In the genomic region with DNA sequence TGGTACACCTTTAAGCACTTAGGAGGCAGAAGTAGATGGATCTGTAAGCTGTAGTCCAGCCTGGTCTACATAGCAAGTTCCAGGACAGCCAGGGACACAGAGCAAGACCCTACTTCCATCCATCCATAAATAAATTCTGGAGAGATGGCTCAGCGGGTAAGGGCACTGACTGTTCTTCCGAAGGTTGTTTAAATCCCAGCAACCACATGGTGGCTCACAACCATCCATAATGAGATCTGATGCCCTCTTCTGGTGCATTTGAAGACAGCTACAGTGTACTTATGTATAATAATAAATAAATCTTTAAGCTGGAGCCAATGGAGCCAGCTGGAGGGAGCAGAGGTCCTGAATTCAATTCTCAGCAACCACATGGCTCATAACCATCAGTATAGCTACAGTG, we compare ENCODE assay signal across 7 mouse cellular contexts. TPM values are rescaled to one million over a fixed set of nuclear protein-coding genes. Genes with fewer than 3 reads are reported as not detected.
DNase-seq lines count a peak whose midpoint lies in the region; ATAC-seq and TF ChIP-seq lines count a peak whose summit lies in the region.
"Not testable (repeated sequence)": the region's sequence is repeated elsewhere in the genome, so short reads cannot be mapped to it uniquely, and the experiment has no call there.

No protein-coding gene starts in this region.

- ATAC-seq in intestine, postnatal 0 days; midbrain, postnatal 0 days (ENCODE audit: low FRiP score): not testable (repeated sequence)
- ATAC-seq in liver, postnatal 0 days, result 0 out of 2 replicates have a peak, but pooled peaks have one; percentile 33

- not testable (repeated sequence) for H3K4me1 ChIP-seq in intestine, postnatal 0 days (replicated peaks; ENCODE audit: control insufficient read depth, insufficient read depth, low read length); liver, postnatal 0 days (ENCODE audit: insufficient read depth); midbrain, postnatal 0 days (ENCODE audit: insufficient read depth, low read length)

- H3K27me3 ChIP-seq in intestine, postnatal 0 days (replicated peaks; ENCODE audit: control insufficient read depth, insufficient read depth, low read length); liver, postnatal 0 days (ENCODE audit: insufficient read depth, low read length); midbrain, postnatal 0 days (ENCODE audit: insufficient read depth, low read length): not testable (repeated sequence)

- 53% methylated on average over 2 of the region's 2 CpGs for WGBS in intestine, postnatal 0 days
- 52% methylated on average over 2 of the region's 2 CpGs for WGBS in liver, postnatal 0 days (ENCODE audit: insufficient replicate concordance)
- WGBS in midbrain, postnatal 0 days, result 35% methylated on average over 2 of the region's 2 CpGs

- DNase-seq in CD4-positive, CD25-positive, alpha-beta regulatory T cell, adult 2 months (ENCODE audit: low read depth, low spot score), result peak; percentile 48
- DNase-seq in T-cell, adult 2 months (ENCODE audit: low spot score), result peak; percentile 42
- DNase-seq in gastrocnemius, adult 2 months; liver, postnatal 0 days: not testable (repeated sequence)
- DNase-seq in midbrain, postnatal 0 days (ENCODE audit: low spot score), result peak; percentile 2
- peak; percentile 25 for DNase-seq in thymus, postnatal 14 days

- not testable (repeated sequence) for H3K9ac ChIP-seq in intestine, postnatal 0 days (ENCODE audit: low read depth, low read length); liver, postnatal 0 days (replicated peaks); midbrain, postnatal 0 days (replicated peaks; ENCODE audit: low read length, poor library complexity, severe bottlenecking)

- not testable (repeated sequence) for H3K27ac ChIP-seq in gastrocnemius, adult 2 months; intestine, postnatal 0 days (ENCODE audit: low read depth, low read length); liver, postnatal 0 days (ENCODE audit: low read depth); midbrain, postnatal 0 days (ENCODE audit: low read depth, low read length)

- H3K4me3 ChIP-seq in gastrocnemius, adult 2 months; intestine, postnatal 0 days (ENCODE audit: low read depth, low read length); liver, postnatal 0 days (ENCODE audit: low read depth, low read length); midbrain, postnatal 0 days (ENCODE audit: low read depth, low read length): not testable (repeated sequence)

- TF ChIP-seq CTCF in gastrocnemius, adult 2 months (IDR thresholded peaks at IDR 0.05), result peak; percentile 35
- peak; percentile 61 for TF ChIP-seq CTCF in intestine, postnatal 0 days (IDR thresholded peaks at IDR 0.05; ENCODE audit: low read depth)
- peak; percentile 56 for TF ChIP-seq CTCF in liver, postnatal 0 days (IDR thresholded peaks at IDR 0.05; ENCODE audit: low read depth)
- TF ChIP-seq CTCF in midbrain, postnatal 0 days (IDR thresholded peaks at IDR 0.05), result peak; percentile 54

- not testable (repeated sequence) for H3K36me3 ChIP-seq in intestine, postnatal 0 days (ENCODE audit: control insufficient read depth, insufficient read depth); liver, postnatal 0 days (replicated peaks; ENCODE audit: insufficient read depth, low read length); midbrain, postnatal 0 days (ENCODE audit: insufficient read depth, low read length)

- TF ChIP-seq EP300 in liver, postnatal 0 days (IDR thresholded peaks at IDR 0.05; ENCODE audit: low read depth), result not testable (repeated sequence)

- H3K4me2 ChIP-seq in intestine, postnatal 0 days (replicated peaks; ENCODE audit: low read depth); liver, postnatal 0 days (ENCODE audit: low read depth, low read length); midbrain, postnatal 0 days (ENCODE audit: low read depth, low read length, poor library complexity, severe bottlenecking): not testable (repeated sequence)

- intact Hi-C loops in gastrocnemius, adult 2 months (cut with DNase I), result not testable (repeated sequence)

- not testable (repeated sequence) for H3K9me3 ChIP-seq in intestine, postnatal 0 days (ENCODE audit: control insufficient read depth); liver, postnatal 0 days (ENCODE audit: low read length); midbrain, postnatal 0 days (ENCODE audit: low read length)

RNA-seq across cellular contexts. Expression of gene Kansl1, which starts 20.2 kb away (rescaled TPM):
- 10 to 100 TPM; 19.8 to 20.2 TPM for total RNA-seq in gastrocnemius, adult 2 months (2021)
- 8.1 and 9.0 TPM in 2 replicates for polyA plus RNA-seq in intestine, postnatal 0 days (2015; fragmentation: Nextera tagmentation; extraction: Ambion mirVana)
- 3.8 and 4.1 TPM in 2 replicates for polyA plus RNA-seq in liver, postnatal 0 days (2015; fragmentation: Nextera tagmentation; extraction: Ambion mirVana)
- total RNA-seq in midbrain, postnatal 0 days (2014; rRNA removed), result 82.3 and 88.9 TPM in 2 replicates
- polyA plus RNA-seq in midbrain, postnatal 0 days (2015; fragmentation: Nextera tagmentation; extraction: Ambion mirVana), result 21.1 and 22.0 TPM in 2 replicates
